Mouse (Mus musculus) liver, embryonic 11.5 days (tissue): ENCODE data around the gene Manbal. TPM values are rescaled to one million over a fixed set of nuclear protein-coding genes. Genes with fewer than 3 reads are reported as not detected.

Experiments used
- ATAC-seq: fragments of 200-750 bp; cut with Nextera tagmentation; replicated peaks from 2 replicates; pipeline ENCODE4 v1.8.0; 2017; ENCODE audit warnings: moderate number of reproducible peaks, mild to moderate bottlenecking, moderate TSS enrichment, moderate library complexity; ENCODE audit not compliant: low FRiP score
- DNase-seq: peaks from one replicate; pipeline ENCODE4 v3.0.0-alpha.2; 2017; ENCODE audit warnings: low spot score
- H3K27ac ChIP-seq: fragments of 300-500 bp; sonication (generic); 2 replicates; pipeline ENCODE4 v1.5.1; 2014; ENCODE audit warnings: mild to moderate bottlenecking, low read depth, low read length, control low read depth
- H3K27me3 ChIP-seq: fragments of 300-500 bp; sonication (generic); replicated peaks from 2 replicates; pipeline ENCODE4 v1.6.1; 2014; ENCODE audit warnings: low read length, mixed read lengths; ENCODE audit not compliant: control insufficient read depth, insufficient read depth
- H3K36me3 ChIP-seq: fragments of 300-500 bp; sonication (generic); 2 replicates; pipeline ENCODE4 v1.6.1; 2014; ENCODE audit warnings: mild to moderate bottlenecking, low read length, moderate library complexity, mixed read lengths; ENCODE audit not compliant: control insufficient read depth, insufficient read depth
- H3K4me1 ChIP-seq: fragments of 300-500 bp; sonication (generic); replicated peaks from 2 replicates; pipeline ENCODE4 v1.6.1; 2014; ENCODE audit warnings: low read length, mixed read lengths; ENCODE audit not compliant: control insufficient read depth, insufficient read depth
- H3K4me2 ChIP-seq: fragments of 300-500 bp; sonication (generic); 2 replicates; pipeline ENCODE4 v1.6.1; 2014; ENCODE audit warnings: mild to moderate bottlenecking, control low read depth, moderate library complexity
- H3K4me3 ChIP-seq: fragments of 300-500 bp; sonication (generic); 2 replicates; pipeline ENCODE4 v1.5.1; 2014; ENCODE audit warnings: low read depth, low read length, control low read depth
- H3K9ac ChIP-seq: fragments of 300-500 bp; sonication (generic); 2 replicates; pipeline ENCODE4 v1.6.1; 2014; ENCODE audit warnings: low read depth, low read length, control low read depth
- H3K9me3 ChIP-seq: fragments of 300-500 bp; sonication (generic); 2 replicates; pipeline ENCODE4 v1.6.1; 2016; ENCODE audit warnings: low read length, inconsistent platforms, mixed read lengths; ENCODE audit not compliant: control insufficient read depth
- WGBS: fragments of 180-500 bp; shearing (Covaris S2); extraction: QIAGEN DNeasy Blood & Tissue Kit; methylation state at CpG from one replicate; pipeline ENCODE4 v1.1.7; 2014; 5-methylcytosine and 5-hydroxymethylcytosine counted together
- polyA plus RNA-seq: library from polyadenylated mRNA; unstranded; fragments of >200 nt; fragmentation: Nextera tagmentation; extraction: Ambion mirVana; gene quantifications from 2 replicates; pipeline ENCODE4 v1.2.1, GENCODE M21; 2014

Manbal gene
- polyA plus RNA-seq, 1 experiment from 2014 or later: 23.0 TPM

GRCm38 (mm10) chr2:157395371-157395770 is 28.0 kb downstream of the Manbal start:
- no peak overlapping the region for H3K9ac ChIP-seq
- H3K4me1 ChIP-seq: peaks cover 8% of the 10 kb centered on the region
- DNase-seq (no peak), ATAC-seq (no peak)
- no peak overlapping the region for H3K4me3 ChIP-seq
- H3K27me3 ChIP-seq: no peaks in the 10 kb centered on the region
- no peak overlapping the region for H3K27ac ChIP-seq
- peaks cover 25% of the 10 kb centered on the region; the same call in 1 of the 2 replicates for H3K36me3 ChIP-seq
- no peak overlapping the region for H3K4me2 ChIP-seq
- no peaks in the 10 kb centered on the region for H3K9me3 ChIP-seq
- 71% methylated on average over 5 of the region's 5 CpGs for WGBS

- Histone ChIP-seq H3K9ac (no peak overlapping the region), H3K9me3 (no peaks in the 10 kb centered on the region), H3K27ac (no peak overlapping the region), H3K4me3 (no peak overlapping the region), H3K36me3 (peaks cover 25% of the 10 kb centered on the region; the same call in 1 of the 2 replicates), H3K27me3 (no peaks in the 10 kb centered on the region), H3K4me2 (no peak overlapping the region), H3K4me1 (peaks cover 8% of the 10 kb centered on the region)
- WGBS: 49% methylated on average over 13 of the region's 13 CpGs
- DNase-seq: no peak
- ATAC-seq: no peak; the same call in 1 of the 2 replicates
Measured at GRCm38 (mm10) chr2:157395960-157396359, 28.6 kb downstream of the Manbal start.

- H3K4me1 ChIP-seq: peaks cover 8% of the 10 kb centered on the region
- no peak overlapping the region for H3K4me2 ChIP-seq
- no peak overlapping the region for H3K9ac ChIP-seq
- H3K36me3 ChIP-seq: peaks cover 25% of the 10 kb centered on the region; the same call in 1 of the 2 replicates
- no peak overlapping the region for H3K4me3 ChIP-seq
- H3K9me3 ChIP-seq: no peaks in the 10 kb centered on the region
- WGBS: 67% methylated on average over 4 of the region's 4 CpGs
- DNase-seq: no peak
- no peaks in the 10 kb centered on the region for H3K27me3 ChIP-seq
- no peak overlapping the region for H3K27ac ChIP-seq
- ATAC-seq: no peak
Measured at GRCm38 (mm10) chr2:157397376-157397775, 30.0 kb downstream of the Manbal start.

- 93% methylated on average over 4 of the region's 4 CpGs for WGBS
- Histone ChIP-seq H3K36me3 (peaks cover 25% of the 10 kb centered on the region; the same call in 1 of the 2 replicates), H3K9me3 (no peaks in the 10 kb centered on the region), H3K4me1 (peaks cover 8% of the 10 kb centered on the region), H3K27ac (no peak overlapping the region), H3K4me3 (no peak overlapping the region), H3K4me2 (no peak overlapping the region), H3K27me3 (no peaks in the 10 kb centered on the region), H3K9ac (no peak overlapping the region)
- no peak for DNase-seq
- ATAC-seq: no peak
Measured at GRCm38 (mm10) chr2:157398539-157398938, 31.1 kb downstream of the Manbal start.

GRCm38 (mm10) chr2:157399797-157400196 is 32.4 kb downstream of the Manbal start:
- ATAC-seq (no peak), DNase-seq (no peak)
- Histone ChIP-seq H3K4me2 (no peak overlapping the region), H3K4me3 (no peak overlapping the region), H3K9me3 (no peaks in the 10 kb centered on the region), H3K36me3 (peaks cover 25% of the 10 kb centered on the region; the same call in 1 of the 2 replicates), H3K27me3 (no peaks in the 10 kb centered on the region), H3K4me1 (peaks cover 5% of the 10 kb centered on the region), H3K9ac (no peak overlapping the region), H3K27ac (no peak overlapping the region)
- WGBS: 83% methylated on average over 10 of the region's 10 CpGs

- no peak overlapping the region for H3K4me2 ChIP-seq
- H3K4me1 ChIP-seq: no peaks in the 10 kb centered on the region; the same call in 1 of the 2 replicates
- no peaks in the 10 kb centered on the region for H3K27me3 ChIP-seq
- 84% methylated on average over 6 of the region's 6 CpGs for WGBS
- no peak overlapping the region for H3K27ac ChIP-seq
- no peaks in the 10 kb centered on the region for H3K9me3 ChIP-seq
- peaks cover 23% of the 10 kb centered on the region; the same call in 1 of the 2 replicates for H3K36me3 ChIP-seq
- ATAC-seq (no peak), DNase-seq (no peak)
- no peak overlapping the region for H3K9ac ChIP-seq
- no peak overlapping the region for H3K4me3 ChIP-seq
Measured at GRCm38 (mm10) chr2:157400491-157400890, 33.1 kb downstream of the Manbal start.

- Histone ChIP-seq H3K27ac (no peak overlapping the region), H3K4me2 (no peak overlapping the region), H3K27me3 (no peaks in the 10 kb centered on the region), H3K4me1 (no peaks in the 10 kb centered on the region), H3K36me3 (peaks cover 18% of the 10 kb centered on the region; the same call in 1 of the 2 replicates), H3K9me3 (no peaks in the 10 kb centered on the region), H3K9ac (no peak overlapping the region), H3K4me3 (no peak overlapping the region)
- DNase-seq (no peak), ATAC-seq (no peak)
- 90% methylated on average over 2 of the region's 2 CpGs for WGBS
Measured at GRCm38 (mm10) chr2:157401261-157401660, 33.9 kb downstream of the Manbal start.

GRCm38 (mm10) chr2:157407596-157407995 is 40.2 kb downstream of the Manbal start:
- ATAC-seq (no peak), DNase-seq (no peak)
- Histone ChIP-seq H3K36me3 (no peaks in the 10 kb centered on the region), H3K27me3 (no peaks in the 10 kb centered on the region), H3K9me3 (no peaks in the 10 kb centered on the region), H3K4me3 (no peak overlapping the region), H3K4me2 (no peak overlapping the region), H3K27ac (no peak overlapping the region), H3K9ac (no peak overlapping the region), H3K4me1 (no peaks in the 10 kb centered on the region)
- 74% methylated on average over 7 of the region's 7 CpGs for WGBS

GRCm38 (mm10) chr2:157409793-157410533 is 42.6 kb downstream of the Manbal start:
- no peaks in the 10 kb centered on the region for H3K4me1 ChIP-seq
- H3K9me3 ChIP-seq: no peaks in the 10 kb centered on the region
- no peaks in the 10 kb centered on the region for H3K27me3 ChIP-seq
- no peak overlapping the region for H3K4me3 ChIP-seq
- ATAC-seq (no peak), DNase-seq (no peak)
- no peak overlapping the region for H3K27ac ChIP-seq
- H3K36me3 ChIP-seq: no peaks in the 10 kb centered on the region
- H3K4me2 ChIP-seq: no peak overlapping the region
- H3K9ac ChIP-seq: no peak overlapping the region
- 64% methylated on average over 12 of the region's 12 CpGs for WGBS
